Mouse (Mus musculus) heart, embryonic 14.5 days (tissue): ENCODE data around the gene Stc2. TPM values are rescaled to one million over a fixed set of nuclear protein-coding genes. Genes with fewer than 3 reads are reported as not detected.

Experiments used
- ATAC-seq: fragments of 200-750 bp; cut with Nextera tagmentation; 2 replicates; pipeline ENCODE4 v1.8.0; 2017; ENCODE audit warnings: low read depth, moderate TSS enrichment; ENCODE audit not compliant: insufficient number of reproducible peaks, insufficient read depth, low FRiP score
- H3K27ac ChIP-seq, 2 experiments: fragments of 200-500 bp in 1 of 2; fragments of 300-500 bp in 1 of 2; sonication (generic) in 1 of 2; replicated peaks in 1 of 2; 2 replicates each; pipeline ENCODE4 v1.5.1; 2012 to 2014; ENCODE audit warnings: low read depth in 2 of 2, low read length in 2 of 2, control low read depth in 1 of 2, mild to moderate bottlenecking in 1 of 2, mixed read lengths in 1 of 2; ENCODE audit not compliant: control insufficient read depth in 1 of 2, insufficient read depth in 1 of 2
- H3K27me3 ChIP-seq: fragments of 300-500 bp; sonication (generic); 2 replicates; pipeline ENCODE4 v1.6.1; 2014; ENCODE audit warnings: mild to moderate bottlenecking, low read length, control low read depth; ENCODE audit not compliant: control insufficient read depth, insufficient read depth
- H3K36me3 ChIP-seq: fragments of 300-500 bp; sonication (generic); 2 replicates; pipeline ENCODE4 v1.6.1; 2014; ENCODE audit warnings: mild to moderate bottlenecking, control low read depth, low read length, mixed read lengths; ENCODE audit not compliant: control insufficient read depth, insufficient read depth
- H3K4me1 ChIP-seq, 2 experiments: fragments of 200-500 bp in 1 of 2; fragments of 300-500 bp in 1 of 2; sonication (generic) in 1 of 2; 2 replicates each; pipeline ENCODE4 v1.6.1; 2012 to 2014; ENCODE audit warnings: low read length in 2 of 2, control low read depth in 1 of 2, mixed read lengths in 1 of 2; ENCODE audit not compliant: control insufficient read depth in 2 of 2, insufficient read depth in 2 of 2
- H3K4me2 ChIP-seq: fragments of 300-500 bp; sonication (generic); 2 replicates; pipeline ENCODE4 v1.6.1; 2014; ENCODE audit warnings: mild to moderate bottlenecking, low read length
- H3K4me3 ChIP-seq, 2 experiments: fragments of 200-500 bp in 1 of 2; fragments of 300-500 bp in 1 of 2; sonication (generic) in 1 of 2; 2 replicates each; pipeline ENCODE4 v1.5.1; 2012 to 2014; ENCODE audit warnings: low read length in 2 of 2, mild to moderate bottlenecking in 2 of 2, control low read depth in 1 of 2, low read depth in 1 of 2, moderate library complexity in 1 of 2; ENCODE audit not compliant: control insufficient read depth in 1 of 2, insufficient read depth in 1 of 2
- H3K9ac ChIP-seq: fragments of 300-500 bp; sonication (generic); 2 replicates; pipeline ENCODE4 v1.6.1; 2014; ENCODE audit warnings: mild to moderate bottlenecking, low read length
- H3K9me3 ChIP-seq: fragments of 300-500 bp; sonication (generic); 2 replicates; pipeline ENCODE4 v1.6.1; 2016; ENCODE audit warnings: low read length, control low read depth; ENCODE audit not compliant: control insufficient read depth
- WGBS: fragments of 180-500 bp; shearing (Covaris S2); extraction: QIAGEN DNeasy Blood & Tissue Kit; methylation state at CpG from one replicate; pipeline ENCODE4 v1.1.7; 2014; 5-methylcytosine and 5-hydroxymethylcytosine counted together
- polyA plus RNA-seq: library from polyadenylated mRNA; unstranded; fragments of >200 nt; fragmentation: Nextera tagmentation; extraction: Ambion mirVana; gene quantifications from 2 replicates; pipeline ENCODE4 v1.2.1, GENCODE M21; 2014

Stc2 gene
- polyA plus RNA-seq, result 1.7 and 2.5 TPM in 2 replicates

- Histone ChIP-seq H3K9ac (peak within 1 kb of the TSS; percentile 79), H3K27me3 (peaks cover 11% of the 10 kb centered on the region), H3K4me3 (peak within 1 kb of the TSS; percentile 56 to 62), H3K27ac (peak within 1 kb of the TSS; percentile 65 to 78), H3K9me3 (no peaks in the 10 kb centered on the region), H3K4me2 (peak within 1 kb of the TSS; percentile 99), H3K4me1 (peaks cover 7 to 10% of the 10 kb centered on the region in 2 experiments), H3K36me3 (no peaks in the 10 kb centered on the region; the same call in 1 of the 2 replicates)
- under 1% methylated on average over 51 of the region's 51 CpGs for WGBS
- peak; percentile 79 for ATAC-seq
These were observed at the start of gene Stc2 for GRCm38 (mm10) chr11:31369648-31370286. TSS of gene Stc2 (minus strand) at chr11:31370074.

- Histone ChIP-seq H3K4me3 (no peak overlapping the region), H3K4me1 (no peaks in the 10 kb centered on the region), H3K4me2 (no peak overlapping the region), H3K36me3 (no peaks in the 10 kb centered on the region), H3K27ac (no peak overlapping the region), H3K9me3 (no peaks in the 10 kb centered on the region), H3K9ac (no peak overlapping the region), H3K27me3 (no peaks in the 10 kb centered on the region)
- ATAC-seq, result no peak
- WGBS, result 76% methylated on average over 5 of the region's 5 CpGs
These were observed 47.2 kb upstream of the Stc2 start for GRCm38 (mm10) chr11:31417071-31417470.

GRCm38 (mm10) chr11:31412376-31412775 is 42.5 kb upstream of the Stc2 start:
- 71% methylated on average over 3 of the region's 3 CpGs for WGBS
- Histone ChIP-seq H3K36me3 (no peaks in the 10 kb centered on the region), H3K27me3 (no peaks in the 10 kb centered on the region), H3K4me1 (no peaks in the 10 kb centered on the region), H3K9ac (no peak overlapping the region), H3K27ac (no peak overlapping the region), H3K4me2 (no peak overlapping the region), H3K9me3 (no peaks in the 10 kb centered on the region), H3K4me3 (no peak overlapping the region)
- no peak for ATAC-seq

- Histone ChIP-seq H3K36me3 (no peaks in the 10 kb centered on the region), H3K4me3 (no peak overlapping the region), H3K4me2 (no peak overlapping the region), H3K9me3 (no peaks in the 10 kb centered on the region), H3K9ac (no peak overlapping the region), H3K27me3 (no peaks in the 10 kb centered on the region), H3K4me1 (no peaks in the 10 kb centered on the region), H3K27ac (no peak overlapping the region)
- no peak for ATAC-seq
- WGBS, result 85% methylated on average over 1 of the region's 1 CpGs
These were observed 36.9 kb upstream of the Stc2 start for GRCm38 (mm10) chr11:31406736-31407135.

- H3K4me3 ChIP-seq, result no peak overlapping the region
- H3K27ac ChIP-seq, result no peak overlapping the region
- H3K27me3 ChIP-seq, result no peaks in the 10 kb centered on the region
- no peak for ATAC-seq
- 76% methylated on average over 1 of the region's 1 CpGs for WGBS
- H3K9ac ChIP-seq, result no peak overlapping the region
- H3K4me2 ChIP-seq, result no peak overlapping the region
- no peaks in the 10 kb centered on the region for H3K36me3 ChIP-seq
- H3K4me1 ChIP-seq, result no peaks in the 10 kb centered on the region
- no peaks in the 10 kb centered on the region for H3K9me3 ChIP-seq
These were observed 33.2 kb upstream of the Stc2 start for GRCm38 (mm10) chr11:31403080-31403479.

- H3K4me1 ChIP-seq, result no peaks in the 10 kb centered on the region
- H3K27me3 ChIP-seq, result no peaks in the 10 kb centered on the region
- H3K4me3 ChIP-seq, result no peak overlapping the region
- no peak overlapping the region for H3K9ac ChIP-seq
- no peak overlapping the region for H3K27ac ChIP-seq
- no peaks in the 10 kb centered on the region for H3K36me3 ChIP-seq
- 78% methylated on average over 2 of the region's 2 CpGs for WGBS
- ATAC-seq, result no peak
- H3K9me3 ChIP-seq, result no peaks in the 10 kb centered on the region
- no peak overlapping the region for H3K4me2 ChIP-seq
These were observed 28.7 kb upstream of the Stc2 start for GRCm38 (mm10) chr11:31398604-31399003.

- no peaks in the 10 kb centered on the region for H3K36me3 ChIP-seq
- no peak overlapping the region for H3K4me2 ChIP-seq
- H3K4me1 ChIP-seq, result no peaks in the 10 kb centered on the region
- H3K9me3 ChIP-seq, result no peaks in the 10 kb centered on the region
- WGBS, result 69% methylated on average over 6 of the region's 6 CpGs
- no peak overlapping the region for H3K9ac ChIP-seq
- no peak overlapping the region for H3K27ac ChIP-seq
- no peak for ATAC-seq
- no peak overlapping the region for H3K4me3 ChIP-seq
- H3K27me3 ChIP-seq, result no peaks in the 10 kb centered on the region
These were observed 27.0 kb upstream of the Stc2 start for GRCm38 (mm10) chr11:31396638-31397417.
